Mouse (Mus musculus) midbrain, embryonic 14.5 days (tissue): ENCODE results near the gene Lce1j. TPM values are rescaled to one million over a fixed set of nuclear protein-coding genes. Genes with fewer than 3 reads are reported as not detected.

Experiments used
- ATAC-seq: fragments of 200-750 bp; cut with Nextera tagmentation; 2 replicates; pipeline ENCODE4 v1.8.0; 2017; ENCODE audit warnings: moderate number of reproducible peaks, moderate library complexity; ENCODE audit not compliant: low FRiP score, low TSS enrichment
- DNase-seq: peaks from one replicate; pipeline ENCODE4 v3.0.0-alpha.2; 2015
- H3K27ac ChIP-seq: fragments of 300-500 bp; sonication (generic); replicated peaks from 2 replicates; pipeline ENCODE4 v1.5.1; 2014; ENCODE audit warnings: mild to moderate bottlenecking, low read depth, low read length, moderate library complexity
- H3K27me3 ChIP-seq: fragments of 300-500 bp; sonication (generic); 2 replicates; pipeline ENCODE4 v1.6.1; 2014; ENCODE audit warnings: low read length, control low read depth, mixed read lengths; ENCODE audit not compliant: control insufficient read depth, insufficient read depth
- H3K36me3 ChIP-seq: fragments of 300-500 bp; sonication (generic); 2 replicates; pipeline ENCODE4 v1.6.1; 2014; ENCODE audit warnings: low read length, control low read depth; ENCODE audit not compliant: control insufficient read depth, insufficient read depth
- H3K4me1 ChIP-seq: fragments of 300-500 bp; sonication (generic); 2 replicates; pipeline ENCODE4 v1.6.1; 2014; ENCODE audit warnings: mild to moderate bottlenecking, antibody characterized with exemption, low read length, control low read depth; ENCODE audit not compliant: control insufficient read depth, insufficient read depth
- H3K4me2 ChIP-seq: fragments of 300-500 bp; sonication (generic); 2 replicates; pipeline ENCODE4 v1.6.1; 2014; ENCODE audit warnings: mild to moderate bottlenecking, low read length, moderate library complexity
- H3K4me3 ChIP-seq: fragments of 300-500 bp; sonication (generic); replicated peaks from 2 replicates; pipeline ENCODE4 v1.5.1; 2014; ENCODE audit warnings: low read depth, low read length
- H3K9ac ChIP-seq: fragments of 300-500 bp; sonication (generic); replicated peaks from 2 replicates; pipeline ENCODE4 v1.6.1; 2014; ENCODE audit warnings: mild to moderate bottlenecking, low read length, moderate library complexity
- H3K9me3 ChIP-seq: fragments of 300-500 bp; sonication (generic); 2 replicates; pipeline ENCODE4 v1.6.1; 2016; ENCODE audit warnings: low read length, control low read depth, mixed read lengths; ENCODE audit not compliant: control insufficient read depth
- WGBS: fragments of 180-500 bp; shearing (Covaris S2); extraction: QIAGEN DNeasy Blood & Tissue Kit; methylation state at CpG from one replicate; pipeline ENCODE4 v1.1.7; 2014; 5-methylcytosine and 5-hydroxymethylcytosine counted together
- polyA plus RNA-seq: library from polyadenylated mRNA; unstranded; fragments of >200 nt; fragmentation: Nextera tagmentation; extraction: Ambion mirVana; gene quantifications from 2 replicates; pipeline ENCODE4 v1.2.1, GENCODE M21; 2014

The Lce1j gene
- polyA plus RNA-seq, 1 experiment from 2014 or later: not detected

- Histone ChIP-seq H3K9me3 (no peaks in the 10 kb centered on the region), H3K4me3 (no peak overlapping the region), H3K36me3 (no peaks in the 10 kb centered on the region), H3K27me3 (no peaks in the 10 kb centered on the region), H3K9ac (no peak overlapping the region), H3K4me1 (no peaks in the 10 kb centered on the region), H3K27ac (no peak overlapping the region), H3K4me2 (no peak overlapping the region)
- ATAC-seq (no peak), DNase-seq (peak; percentile 14)
- 47% methylated on average over 3 of the region's 3 CpGs for WGBS
Measured at GRCm38 (mm10) chr3:92753197-92753596, 37.1 kb downstream of the Lce1j start.

GRCm38 (mm10) chr3:92752238-92752637, 38.1 kb downstream of the Lce1j start, which contains the start of gene Lce1g:
Gene Lce1g, minus strand, starts transcription at chr3:92752338.
- Histone ChIP-seq H3K27ac (no peak within 1 kb of the TSS), H3K36me3 (no peaks in the 10 kb centered on the region), H3K4me2 (no peak within 1 kb of the TSS), H3K9ac (no peak within 1 kb of the TSS), H3K4me3 (no peak within 1 kb of the TSS), H3K4me1 (no peaks in the 10 kb centered on the region), H3K9me3 (no peaks in the 10 kb centered on the region), H3K27me3 (no peaks in the 10 kb centered on the region)
- 94% methylated on average over 1 of the region's 1 CpGs for WGBS
- ATAC-seq (no peak), DNase-seq (no peak)

GRCm38 (mm10) chr3:92738996-92739395, 51.3 kb downstream of the Lce1j start, which contains the start of gene Gm38119:
Gene Gm38119, minus strand, starts transcription at chr3:92739096.
- no peak within 1 kb of the TSS for H3K27ac ChIP-seq
- H3K4me3 ChIP-seq: no peak within 1 kb of the TSS
- H3K9ac ChIP-seq: no peak within 1 kb of the TSS
- no peaks in the 10 kb centered on the region for H3K9me3 ChIP-seq
- WGBS: 83% methylated on average over 1 of the region's 1 CpGs
- no peak for DNase-seq
- H3K27me3 ChIP-seq: no peaks in the 10 kb centered on the region
- no peaks in the 10 kb centered on the region for H3K4me1 ChIP-seq
- ATAC-seq: no peak
- H3K4me2 ChIP-seq: no peak within 1 kb of the TSS
- no peaks in the 10 kb centered on the region for H3K36me3 ChIP-seq

Other genes with a start within 250 kb of the Lce1j start
- gene Ivl, start 216.8 kb downstream of the Lce1j start, polyA plus RNA-seq: not detected in 2 replicates
- gene Smcp, start 201.5 kb downstream of the Lce1j start, polyA plus RNA-seq: not detected in 2 replicates
- gene 2210017I01Rik, start 183.0 kb downstream of the Lce1j start, polyA plus RNA-seq: not detected in 2 replicates
- gene Lce6a, start 168.9 kb downstream of the Lce1j start, polyA plus RNA-seq: not detected in 2 replicates
- gene Lce1a1, start 142.2 kb downstream of the Lce1j start, polyA plus RNA-seq: not detected in 2 replicates
- gene Lce1b, start 133.6 kb downstream of the Lce1j start, polyA plus RNA-seq: not detected in 2 replicates
- gene Lce1a2, start 120.2 kb downstream of the Lce1j start, polyA plus RNA-seq: not detected in 2 replicates
- not detected in 2 replicates for gene Lce1c, start 111.3 kb downstream of the Lce1j start, polyA plus RNA-seq
- not detected in 2 replicates for gene Lce1d, start 103.3 kb downstream of the Lce1j start, polyA plus RNA-seq
- gene Lce1e, start 81.4 kb downstream of the Lce1j start, polyA plus RNA-seq: not detected in 2 replicates
- not detected in 2 replicates for gene Lce1f, start 70.2 kb downstream of the Lce1j start, polyA plus RNA-seq
- not detected in 2 replicates for gene Gm38119, start 51.4 kb downstream of the Lce1j start, polyA plus RNA-seq
- not detected in 2 replicates for gene Lce1g, start 38.2 kb downstream of the Lce1j start, polyA plus RNA-seq
- gene Lce1h, start 25.4 kb downstream of the Lce1j start, polyA plus RNA-seq: not detected in 2 replicates
- gene Lce1i, start 11.6 kb downstream of the Lce1j start, polyA plus RNA-seq: not detected in 2 replicates
- not detected in 2 replicates for gene Lce1k, start 17.4 kb upstream of the Lce1j start, polyA plus RNA-seq
- gene Kprp, start 36.7 kb upstream of the Lce1j start, polyA plus RNA-seq: not detected in 2 replicates
- gene Lce1l, start 60.8 kb upstream of the Lce1j start, polyA plus RNA-seq: not detected in 2 replicates
- not detected in 2 replicates for gene 2310050C09Rik, start 79.7 kb upstream of the Lce1j start, polyA plus RNA-seq
- not detected in 2 replicates for gene Lce3a, start 135.7 kb upstream of the Lce1j start, polyA plus RNA-seq
- not detected in 2 replicates for gene Lce3b, start 142.5 kb upstream of the Lce1j start, polyA plus RNA-seq
- gene Lce3c, start 154.0 kb upstream of the Lce1j start, polyA plus RNA-seq: not detected in 2 replicates
- gene Lce3d, start 166.9 kb upstream of the Lce1j start, polyA plus RNA-seq: not detected in 2 replicates
- gene Lce3e, start 176.5 kb upstream of the Lce1j start, polyA plus RNA-seq: not detected in 2 replicates
- not detected in 2 replicates for gene Lce3f, start 201.7 kb upstream of the Lce1j start, polyA plus RNA-seq
- gene Crct1, start 225.2 kb upstream of the Lce1j start, polyA plus RNA-seq: 0.63 and 2.5 TPM in 2 replicates
- gene Lce1m, start 228.5 kb upstream of the Lce1j start, polyA plus RNA-seq: not detected in 2 replicates